Mouse (Mus musculus) embryonic facial prominence, embryonic 14.5 days (tissue): ENCODE results near the gene Ankrd36. TPM values are rescaled to one million over a fixed set of nuclear protein-coding genes. Genes with fewer than 3 reads are reported as not detected.

Experiments used
- ATAC-seq: fragments of 200-750 bp; cut with Nextera tagmentation; 2 replicates; pipeline ENCODE4 v1.8.0; 2017; ENCODE audit warnings: low read depth, moderate number of reproducible peaks, moderate TSS enrichment
- DNase-seq: peaks from one replicate; pipeline ENCODE4 v3.0.0-alpha.2; 2015; ENCODE audit warnings: low spot score
- H3K27ac ChIP-seq: fragments of 300-500 bp; sonication (generic); replicated peaks from 2 replicates; pipeline ENCODE4 v1.5.1; 2014; ENCODE audit warnings: low read depth, mild to moderate bottlenecking, low read length, moderate library complexity
- H3K27me3 ChIP-seq: fragments of 300-500 bp; sonication (generic); replicated peaks from 2 replicates; pipeline ENCODE4 v1.6.1; 2014; ENCODE audit warnings: low read length; ENCODE audit not compliant: control insufficient read depth, insufficient read depth
- H3K36me3 ChIP-seq: fragments of 300-500 bp; sonication (generic); 2 replicates; pipeline ENCODE4 v1.6.1; 2014; ENCODE audit warnings: low read length, mixed read lengths; ENCODE audit not compliant: control insufficient read depth, insufficient read depth
- H3K4me1 ChIP-seq: fragments of 300-500 bp; sonication (generic); 2 replicates; pipeline ENCODE4 v1.6.1; 2014; ENCODE audit warnings: antibody characterized with exemption, low read length; ENCODE audit not compliant: control insufficient read depth, insufficient read depth
- H3K4me2 ChIP-seq: fragments of 300-500 bp; sonication (generic); 2 replicates; pipeline ENCODE4 v1.6.1; 2014; ENCODE audit warnings: low read depth, mild to moderate bottlenecking, low read length, moderate library complexity, mixed read lengths
- H3K4me3 ChIP-seq: fragments of 300-500 bp; sonication (generic); 2 replicates; pipeline ENCODE4 v1.5.1; 2014; ENCODE audit warnings: low read depth, mild to moderate bottlenecking, low read length
- H3K9ac ChIP-seq: fragments of 300-500 bp; sonication (generic); 2 replicates; pipeline ENCODE4 v1.6.1; 2014; ENCODE audit warnings: low read depth, mild to moderate bottlenecking, low read length, moderate library complexity, mixed read lengths
- H3K9me3 ChIP-seq: fragments of 300-500 bp; sonication (generic); 2 replicates; pipeline ENCODE4 v1.6.1; 2016; ENCODE audit warnings: low read length; ENCODE audit not compliant: control insufficient read depth
- WGBS: fragments of 180-500 bp; shearing (Covaris S2); extraction: QIAGEN DNeasy Blood & Tissue Kit; methylation state at CpG from one replicate; pipeline ENCODE4 v1.1.7; 2014; 5-methylcytosine and 5-hydroxymethylcytosine counted together
- polyA plus RNA-seq: library from polyadenylated mRNA; unstranded; fragments of >200 nt; fragmentation: Nextera tagmentation; extraction: Ambion mirVana; gene quantifications from 2 replicates; pipeline ENCODE4 v1.2.1, GENCODE M21; 2014

The Ankrd36 gene
- polyA plus RNA-seq, 1 experiment from 2014 or later = not detected

DNA sequence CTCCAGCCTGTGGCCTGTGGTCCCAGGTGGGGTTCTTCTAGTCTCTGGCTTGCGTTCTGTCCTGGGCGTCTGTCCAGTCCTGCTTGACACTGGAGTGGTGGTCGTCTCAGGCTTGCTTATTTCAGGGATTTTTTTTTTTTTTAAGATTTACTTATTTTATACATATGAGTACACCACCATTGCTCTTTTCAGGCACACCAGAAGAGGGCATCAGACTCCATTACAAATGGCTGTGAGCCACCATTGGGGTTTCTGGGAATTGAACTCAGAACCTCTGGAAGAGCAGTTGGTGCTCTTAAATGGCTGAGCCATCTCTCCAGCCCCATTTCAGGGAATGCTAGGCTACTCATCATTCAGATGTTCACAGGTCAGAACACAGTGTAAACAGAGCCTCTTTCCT lies 9.2 kb upstream of the Ankrd36 start:
- Histone ChIP-seq H3K9me3 (no peaks in the 10 kb centered on the region), H3K4me2 (no peak overlapping the region), H3K27me3 (no peaks in the 10 kb centered on the region), H3K4me1 (no peaks in the 10 kb centered on the region), H3K36me3 (no peaks in the 10 kb centered on the region), H3K27ac (no peak overlapping the region), H3K9ac (no peak overlapping the region), H3K4me3 (no peak overlapping the region)
- ATAC-seq (no peak), DNase-seq (no peak)
- 84% methylated on average over 3 of the region's 3 CpGs for WGBS

DNA sequence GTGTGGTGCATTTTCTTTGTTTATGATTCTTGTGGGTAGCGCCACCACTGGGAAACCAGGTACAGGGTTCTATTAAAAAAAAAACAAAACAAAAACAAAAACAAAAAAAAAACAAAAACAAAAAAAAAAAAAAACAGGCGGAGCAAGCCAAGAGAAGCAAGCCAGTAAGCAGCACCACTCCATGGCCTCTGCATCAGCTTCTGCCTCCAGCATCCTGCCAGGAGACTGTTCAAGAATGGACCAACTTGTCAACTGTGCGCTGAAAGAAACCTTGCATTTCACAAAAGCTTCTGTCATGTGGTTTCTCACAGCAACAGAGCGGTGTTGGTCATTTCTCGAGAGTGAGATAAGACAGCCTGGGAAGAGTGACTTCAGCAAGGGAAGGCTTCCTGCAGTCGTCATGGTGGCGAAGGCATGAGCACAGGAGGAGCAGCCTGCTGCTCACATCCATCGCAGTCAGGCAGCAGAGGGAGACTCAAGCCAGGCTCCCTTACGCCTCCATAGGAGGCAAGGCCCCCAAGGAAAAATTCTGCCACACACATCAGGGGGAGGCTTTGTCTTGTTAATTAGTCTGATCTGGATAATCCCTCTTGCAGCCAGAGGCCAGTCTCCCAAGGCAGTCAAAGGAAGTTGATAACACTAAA lies 6.7 kb upstream of the Ankrd36 start:
- no peaks in the 10 kb centered on the region for H3K27me3 ChIP-seq
- H3K9me3 ChIP-seq = no peaks in the 10 kb centered on the region
- no peak overlapping the region for H3K27ac ChIP-seq
- H3K4me2 ChIP-seq = no peak overlapping the region
- no peaks in the 10 kb centered on the region for H3K36me3 ChIP-seq
- no peak overlapping the region for H3K4me3 ChIP-seq
- WGBS = 36% methylated on average over 9 of the region's 9 CpGs
- no peak for DNase-seq
- H3K4me1 ChIP-seq = no peaks in the 10 kb centered on the region
- ATAC-seq = no peak
- H3K9ac ChIP-seq = no peak overlapping the region

DNA sequence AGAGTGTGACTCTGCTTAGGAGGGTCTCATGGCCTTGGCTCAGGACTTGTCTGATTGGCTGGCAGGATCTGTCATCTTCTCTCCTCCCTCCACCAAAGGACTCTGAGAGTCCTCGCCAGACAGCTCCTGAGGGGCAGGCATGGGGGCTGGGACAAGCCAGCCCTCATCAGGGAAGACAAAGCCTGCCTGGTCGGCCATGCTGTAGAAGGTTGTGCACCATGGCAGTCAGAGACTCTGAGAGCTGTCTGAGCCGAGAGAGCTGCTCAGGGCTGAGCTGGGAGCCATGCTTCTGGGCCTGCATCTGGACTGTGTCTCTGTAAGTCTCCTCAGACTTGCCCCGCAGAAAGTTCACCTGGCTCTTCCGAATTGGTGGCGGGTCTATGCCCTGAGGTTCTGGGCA lies 5.6 kb upstream of the Ankrd36 start:
- Histone ChIP-seq H3K36me3 (no peaks in the 10 kb centered on the region), H3K9ac (no peak overlapping the region), H3K9me3 (no peaks in the 10 kb centered on the region), H3K4me2 (no peak overlapping the region), H3K27ac (no peak overlapping the region), H3K4me1 (no peaks in the 10 kb centered on the region), H3K4me3 (no peak overlapping the region), H3K27me3 (no peaks in the 10 kb centered on the region)
- WGBS = 70% methylated on average over 6 of the region's 6 CpGs
- DNase-seq = no peak
- no peak for ATAC-seq

- H3K27me3 ChIP-seq = no peaks in the 10 kb centered on the region
- H3K4me2 ChIP-seq = no peak overlapping the region
- no peaks in the 10 kb centered on the region for H3K36me3 ChIP-seq
- ATAC-seq = no peak
- H3K4me3 ChIP-seq = no peak overlapping the region
- DNase-seq = no peak
- H3K9me3 ChIP-seq = no peaks in the 10 kb centered on the region
- no peaks in the 10 kb centered on the region for H3K4me1 ChIP-seq
- no peak overlapping the region for H3K27ac ChIP-seq
- 75% methylated on average over 3 of the region's 3 CpGs for WGBS
- no peak overlapping the region for H3K9ac ChIP-seq
Observed at GRCm38 (mm10) chr11:5565596-5565995, 3.9 kb upstream of the Ankrd36 start.

DNA sequence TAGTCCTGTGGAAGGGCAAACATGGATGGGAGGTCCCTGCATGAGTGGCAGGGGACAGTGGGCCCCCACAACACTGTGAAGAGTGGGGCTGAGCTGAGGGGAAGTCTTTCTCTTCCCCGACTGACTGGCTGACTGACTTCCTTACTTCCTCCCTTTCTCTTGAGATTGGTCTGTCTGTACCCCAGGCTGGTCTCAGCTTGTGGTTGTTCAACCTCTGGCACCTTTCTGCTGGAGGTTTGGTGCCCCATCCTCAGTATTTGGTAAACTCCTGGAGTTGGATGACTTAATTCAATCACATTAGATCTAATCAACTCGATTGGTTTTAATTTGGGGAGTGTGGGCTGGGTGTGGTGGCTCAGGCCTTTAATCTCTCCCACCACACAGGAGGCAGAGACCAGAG lies 3.0 kb upstream of the Ankrd36 start:
- Histone ChIP-seq H3K27me3 (no peaks in the 10 kb centered on the region), H3K36me3 (no peaks in the 10 kb centered on the region), H3K27ac (no peak overlapping the region), H3K4me3 (no peak overlapping the region), H3K9me3 (no peaks in the 10 kb centered on the region), H3K4me2 (no peak overlapping the region), H3K4me1 (no peaks in the 10 kb centered on the region), H3K9ac (no peak overlapping the region)
- no peak for DNase-seq
- 65% methylated on average over 2 of the region's 2 CpGs for WGBS
- no peak for ATAC-seq

- H3K4me1 ChIP-seq = no peaks in the 10 kb centered on the region
- 98% methylated on average over 6 of the region's 6 CpGs for WGBS
Observed at GRCm38 (mm10) chr11:5567654-5568053, 1.8 kb upstream of the Ankrd36 start.

GRCm38 (mm10) chr11:5568082-5568481 lies 1.4 kb upstream of the Ankrd36 start:
- Histone ChIP-seq H3K9me3 (no peaks in the 10 kb centered on the region), H3K4me1 (no peaks in the 10 kb centered on the region), H3K27me3 (no peaks in the 10 kb centered on the region), H3K4me3 (no peak overlapping the region), H3K9ac (no peak overlapping the region), H3K4me2 (no peak overlapping the region), H3K36me3 (no peaks in the 10 kb centered on the region), H3K27ac (no peak overlapping the region)
- WGBS = 89% methylated on average over 5 of the region's 5 CpGs
- DNase-seq (no peak), ATAC-seq (no peak)

More at GRCm38 (mm10) chr11:5567654-5568053, 1.8 kb upstream of the Ankrd36 start:
- H3K36me3 ChIP-seq = no peaks in the 10 kb centered on the region
- DNase-seq (no peak), ATAC-seq (no peak)
- H3K27me3 ChIP-seq = no peaks in the 10 kb centered on the region
- no peaks in the 10 kb centered on the region for H3K9me3 ChIP-seq
- H3K27ac ChIP-seq = no peak overlapping the region
- H3K4me3 ChIP-seq = no peak overlapping the region
- no peak overlapping the region for H3K4me2 ChIP-seq
- H3K9ac ChIP-seq = no peak overlapping the region

- H3K4me3 ChIP-seq = no peak overlapping the region
- no peak for DNase-seq
- H3K36me3 ChIP-seq = no peaks in the 10 kb centered on the region
- no peaks in the 10 kb centered on the region for H3K9me3 ChIP-seq
- no peak overlapping the region for H3K4me2 ChIP-seq
- no peak for ATAC-seq
- H3K4me1 ChIP-seq = no peaks in the 10 kb centered on the region
- WGBS = 90% methylated on average over 4 of the region's 4 CpGs
- no peaks in the 10 kb centered on the region for H3K27me3 ChIP-seq
- no peak overlapping the region for H3K27ac ChIP-seq
- no peak overlapping the region for H3K9ac ChIP-seq
Observed at GRCm38 (mm10) chr11:5571856-5572255, 2.4 kb downstream of the Ankrd36 start.

- no peaks in the 10 kb centered on the region for H3K4me1 ChIP-seq
- DNase-seq (no peak), ATAC-seq (no peak)
- H3K36me3 ChIP-seq = no peaks in the 10 kb centered on the region
- no peak overlapping the region for H3K4me2 ChIP-seq
- no peaks in the 10 kb centered on the region for H3K27me3 ChIP-seq
- H3K9me3 ChIP-seq = no peaks in the 10 kb centered on the region
- 69% methylated on average over 2 of the region's 2 CpGs for WGBS
- no peak overlapping the region for H3K4me3 ChIP-seq
- no peak overlapping the region for H3K9ac ChIP-seq
- no peak overlapping the region for H3K27ac ChIP-seq
Observed at GRCm38 (mm10) chr11:5573821-5574220, 4.3 kb downstream of the Ankrd36 start.
